Mouse (Mus musculus) testis, adult 2 months (tissue): ENCODE data around the gene Slit3.

Experiments used
- CTCF ChIP-seq: fragments of 200-500 bp; IDR thresholded peaks from 2 replicates; pipeline ENCODE4 v1.5.1; 2012; ENCODE audit warnings: low read depth, mild to moderate bottlenecking, inconsistent platforms, low read length, moderate library complexity; ENCODE audit not compliant: control insufficient read depth, insufficient read depth, insufficient replicate concordance
- POLR2A ChIP-seq: fragments of 200-500 bp; IDR thresholded peaks from 2 replicates; pipeline ENCODE4 v1.6.1; 2012; ENCODE audit warnings: low read depth, mild to moderate bottlenecking, inconsistent platforms, low read length, moderate library complexity; ENCODE audit not compliant: control insufficient read depth

GRCm38 (mm10) chr11:35732366-35732765 is 611.3 kb downstream of the Slit3 start:
- TF ChIP-seq CTCF (no peak), POLR2A (no peak)
